Mouse (Mus musculus) embryonic facial prominence, embryonic 15.5 days (tissue): ENCODE measurements around the gene Kifc5b. TPM values are rescaled to one million over a fixed set of nuclear protein-coding genes. Genes with fewer than 3 reads are reported as not detected.
"Not testable (repeated sequence)": the region's sequence is repeated elsewhere in the genome, so short reads cannot be mapped to it uniquely, and the experiment has no call there.

Source experiments
- ATAC-seq: fragments of 200-750 bp; cut with Nextera tagmentation; 2 replicates; pipeline ENCODE4 v1.8.0; 2017; ENCODE audit warnings: low read depth, moderate TSS enrichment; ENCODE audit not compliant: insufficient number of reproducible peaks, low FRiP score, low TSS enrichment
- H3K27ac ChIP-seq: fragments of 300-500 bp; sonication (generic); replicated peaks from 2 replicates; pipeline ENCODE4 v1.5.1; 2015; ENCODE audit warnings: mild to moderate bottlenecking, inconsistent platforms
- H3K27me3 ChIP-seq: fragments of 300-500 bp; sonication (generic); 2 replicates; pipeline ENCODE4 v1.6.1; 2015; ENCODE audit warnings: inconsistent platforms
- H3K36me3 ChIP-seq: fragments of 300-500 bp; sonication (generic); 2 replicates; pipeline ENCODE4 v1.6.1; 2015; ENCODE audit warnings: mild to moderate bottlenecking, inconsistent platforms
- H3K4me1 ChIP-seq: fragments of 300-500 bp; sonication (generic); 2 replicates; pipeline ENCODE4 v1.6.1; 2015; ENCODE audit warnings: inconsistent platforms
- H3K4me2 ChIP-seq: fragments of 300-500 bp; sonication (generic); replicated peaks from 2 replicates; pipeline ENCODE4 v1.6.1; 2015; ENCODE audit warnings: mild to moderate bottlenecking, inconsistent platforms
- H3K4me3 ChIP-seq: fragments of 300-500 bp; sonication (generic); replicated peaks from 2 replicates; pipeline ENCODE4 v1.5.1; 2015; ENCODE audit warnings: mild to moderate bottlenecking, inconsistent platforms
- H3K9ac ChIP-seq: fragments of 300-500 bp; sonication (generic); 2 replicates; pipeline ENCODE4 v1.6.1; 2015; ENCODE audit warnings: inconsistent platforms
- H3K9me3 ChIP-seq: fragments of 300-500 bp; sonication (generic); replicated peaks from 2 replicates; pipeline ENCODE4 v1.6.1; 2016; ENCODE audit warnings: inconsistent platforms
- WGBS: fragments of 180-500 bp; shearing (Covaris S2); methylation state at CpG from one replicate; pipeline ENCODE4 v1.1.7; 2015; 5-methylcytosine and 5-hydroxymethylcytosine counted together
- polyA plus RNA-seq: library from polyadenylated mRNA; unstranded; fragments of >200 nt; fragmentation: Nextera tagmentation; extraction: Ambion mirVana; gene quantifications from 2 replicates; pipeline ENCODE4 v1.2.1, GENCODE M21; 2015

Gene Kifc5b
- polyA plus RNA-seq, 1 experiment from 2014 or later: 7.4 TPM

GRCm38 (mm10) chr17:26918343-26918742 lies 1.5 kb downstream of the Kifc5b start:
- peaks cover 12% of the 10 kb centered on the region; the same call in 1 of the 2 replicates for H3K4me1 ChIP-seq
- no peaks in the 10 kb centered on the region for H3K9me3 ChIP-seq
- WGBS: 76% methylated on average over 2 of the region's 2 CpGs
- H3K27me3 ChIP-seq: no peaks in the 10 kb centered on the region
- no peak overlapping the region for H3K9ac ChIP-seq
- ATAC-seq: no peak
- peaks cover 6% of the 10 kb centered on the region; the same call in 1 of the 2 replicates for H3K36me3 ChIP-seq
- peak overlapping the region; percentile 76; the same call in 1 of the 2 replicates for H3K4me3 ChIP-seq
- H3K4me2 ChIP-seq: peak overlapping the region; percentile 76
- no peak overlapping the region for H3K27ac ChIP-seq

- not testable (repeated sequence) for ATAC-seq, H3K27me3 ChIP-seq, H3K9me3 ChIP-seq, H3K4me3 ChIP-seq, H3K9ac ChIP-seq, H3K27ac ChIP-seq, H3K36me3 ChIP-seq, H3K4me2 ChIP-seq
- WGBS: 77% methylated on average over 2 of the region's 2 CpGs
- H3K4me1 ChIP-seq: peaks cover 12% of the 10 kb centered on the region; the same call in 1 of the 2 replicates
These were observed 2.6 kb downstream of the Kifc5b start for GRCm38 (mm10) chr17:26919516-26919915.

- H3K9me3 ChIP-seq, H3K4me2 ChIP-seq, H3K9ac ChIP-seq, H3K27me3 ChIP-seq, ATAC-seq, H3K4me3 ChIP-seq, H3K27ac ChIP-seq: not testable (repeated sequence)
- Histone ChIP-seq H3K4me1 (peaks cover 11% of the 10 kb centered on the region; the same call in 1 of the 2 replicates), H3K36me3 (peaks cover 28% of the 10 kb centered on the region)
- WGBS: 88% methylated on average over 6 of the region's 6 CpGs
These were observed 5.5 kb downstream of the Kifc5b start for GRCm38 (mm10) chr17:26922368-26922767.

- ATAC-seq, H3K4me2 ChIP-seq, H3K4me1 ChIP-seq, H3K27ac ChIP-seq, H3K4me3 ChIP-seq, H3K27me3 ChIP-seq, H3K9me3 ChIP-seq, H3K9ac ChIP-seq: not testable (repeated sequence)
- peaks cover 50% of the 10 kb centered on the region for H3K36me3 ChIP-seq
- WGBS: 93% methylated on average over 9 of the region's 9 CpGs
These were observed 8.5 kb downstream of the Kifc5b start for GRCm38 (mm10) chr17:26925414-26925813.

- ATAC-seq, H3K4me2 ChIP-seq, H3K9ac ChIP-seq, H3K27me3 ChIP-seq, H3K9me3 ChIP-seq, H3K27ac ChIP-seq, H3K4me3 ChIP-seq: not testable (repeated sequence)
- H3K4me1 ChIP-seq: peaks cover 22% of the 10 kb centered on the region
- H3K36me3 ChIP-seq: peaks cover 50% of the 10 kb centered on the region
- 67% methylated on average over 7 of the region's 7 CpGs for WGBS
These were observed 14.9 kb downstream of the Kifc5b start for GRCm38 (mm10) chr17:26931795-26932194.

GRCm38 (mm10) chr17:26932839-26933398 lies 16.0 kb downstream of the Kifc5b start, which contains the start of gene Phf1:
Phf1 (plus strand) TSS chr17:26933052.
- peak; percentile 89 for ATAC-seq
- Histone ChIP-seq H3K9me3 (no peaks in the 10 kb centered on the region), H3K27ac (peak within 1 kb of the TSS; percentile 92), H3K4me2 (peak within 1 kb of the TSS; percentile 77), H3K36me3 (peaks cover 50% of the 10 kb centered on the region), H3K9ac (peak within 1 kb of the TSS; percentile 74), H3K4me1 (peaks cover 32% of the 10 kb centered on the region), H3K4me3 (peak within 1 kb of the TSS; percentile 66), H3K27me3 (no peaks in the 10 kb centered on the region)
- under 1% methylated on average over 43 of the region's 43 CpGs for WGBS

GRCm38 (mm10) chr17:26933419-26933818 lies 16.5 kb downstream of the Kifc5b start:
- Histone ChIP-seq H3K27me3 (no peaks in the 10 kb centered on the region), H3K9ac (peak overlapping the region; percentile 74), H3K4me2 (peak overlapping the region; percentile 77), H3K27ac (peak overlapping the region; percentile 92), H3K4me1 (peaks cover 37% of the 10 kb centered on the region), H3K36me3 (peaks cover 50% of the 10 kb centered on the region), H3K4me3 (peak overlapping the region; percentile 66), H3K9me3 (no peaks in the 10 kb centered on the region)
- peak; percentile 1; the same call in 1 of the 2 replicates for ATAC-seq
- WGBS: 6% methylated on average over 13 of the region's 13 CpGs

GRCm38 (mm10) chr17:26933885-26934827 lies 17.3 kb downstream of the Kifc5b start:
- 77% methylated on average over 16 of the region's 16 CpGs for WGBS
- Histone ChIP-seq H3K9ac (no peak overlapping the region; the same call in 1 of the 2 replicates), H3K9me3 (no peaks in the 10 kb centered on the region), H3K4me2 (peak overlapping the region; percentile 77), H3K4me3 (peak overlapping the region; percentile 66), H3K27ac (peak overlapping the region; percentile 92; the same call in 1 of the 2 replicates), H3K27me3 (no peaks in the 10 kb centered on the region), H3K36me3 (peaks cover 44% of the 10 kb centered on the region), H3K4me1 (peaks cover 41% of the 10 kb centered on the region)
- no peak for ATAC-seq

GRCm38 (mm10) chr17:26935027-26935426 lies 18.1 kb downstream of the Kifc5b start:
- Histone ChIP-seq H3K4me1 (peaks cover 44% of the 10 kb centered on the region), H3K36me3 (peaks cover 35% of the 10 kb centered on the region), H3K9ac (no peak overlapping the region), H3K9me3 (no peaks in the 10 kb centered on the region), H3K4me3 (no peak overlapping the region), H3K4me2 (no peak overlapping the region), H3K27ac (no peak overlapping the region), H3K27me3 (no peaks in the 10 kb centered on the region)
- ATAC-seq: no peak
- 85% methylated on average over 9 of the region's 9 CpGs for WGBS

GRCm38 (mm10) chr17:26936453-26936852 lies 19.6 kb downstream of the Kifc5b start:
- Histone ChIP-seq H3K27me3 (no peaks in the 10 kb centered on the region), H3K27ac (no peak overlapping the region), H3K4me2 (no peak overlapping the region), H3K4me3 (no peak overlapping the region), H3K9me3 (no peaks in the 10 kb centered on the region), H3K36me3 (peaks cover 28% of the 10 kb centered on the region), H3K4me1 (peaks cover 56% of the 10 kb centered on the region), H3K9ac (no peak overlapping the region)
- 76% methylated on average over 12 of the region's 12 CpGs for WGBS
- ATAC-seq: no peak
